Comparison of ENCODE assay signal across 23 mouse cellular contexts in genomic region chr7:130168296-130168695, GRCm38 (mm10).
A peak's percentile ranks its signal among the peaks of the same experiment; 100 is the strongest.
DNase-seq lines count a peak whose midpoint lies in the region; ATAC-seq and TF ChIP-seq lines count a peak whose summit lies in the region.
"Had no signal": no experiment of that assay in that cellular context is flagged by ENCODE, and none has a peak within 500 bp of the region (broad histone marks: within the 10 kb centered on the region; RNA-seq: fewer than 3 reads in every experiment).

No protein-coding gene starts in this region.

- no peak overlapping the region for H3K4me3 ChIP-seq in hindbrain, embryonic 12.5 days
- H3K4me3 ChIP-seq in hindbrain, embryonic 13.5 days, result no peak overlapping the region
- H3K4me3 ChIP-seq in lung, embryonic 16.5 days (ENCODE audit: low read length), result no peak overlapping the region
- H3K4me3 ChIP-seq in embryonic fibroblast, embryonic 13.5 days (ENCODE audit: insufficient read depth, low read length), result no peak overlapping the region
- H3K4me3 ChIP-seq in intestine, embryonic 15.5 days (replicated peaks), result no peak overlapping the region
- H3K4me3 ChIP-seq: embryonic facial prominence, embryonic 13.5 days; heart, adult 2 months; left cerebral cortex, adult 2 months had no signal

- H3K9me3 ChIP-seq in hindbrain, embryonic 12.5 days (replicated peaks), result no peaks in the 10 kb centered on the region
- H3K9me3 ChIP-seq in hindbrain, embryonic 13.5 days, result no peaks in the 10 kb centered on the region
- H3K9me3 ChIP-seq in lung, embryonic 16.5 days (ENCODE audit: control insufficient read depth, low read length), result no peaks in the 10 kb centered on the region
- H3K9me3 ChIP-seq in intestine, embryonic 15.5 days, result no peaks in the 10 kb centered on the region
- H3K9me3 ChIP-seq: embryonic facial prominence, embryonic 13.5 days had no signal

- H3K27ac ChIP-seq in hindbrain, embryonic 12.5 days, result no peak overlapping the region
- H3K27ac ChIP-seq in hindbrain, embryonic 13.5 days, result no peak overlapping the region
- peak overlapping the region; percentile 75 for H3K27ac ChIP-seq in lung, embryonic 16.5 days (ENCODE audit: low read length)
- H3K27ac ChIP-seq in embryonic fibroblast, embryonic 13.5 days (ENCODE audit: insufficient read depth, low read length), result peak overlapping the region; percentile 69; the same call in 1 of the 2 replicates
- no peak overlapping the region for H3K27ac ChIP-seq in intestine, embryonic 15.5 days
- H3K27ac ChIP-seq: heart, adult 2 months; hindbrain, embryonic 14.5 days; left cerebral cortex, adult 2 months had no signal

- TF ChIP-seq CTCF in embryonic fibroblast, embryonic 13.5 days (IDR thresholded peaks at IDR 0.05; ENCODE audit: borderline replicate concordance, insufficient read depth, low read length), result no peak

- peaks cover 41% of the 10 kb centered on the region for H3K36me3 ChIP-seq in hindbrain, embryonic 12.5 days
- peaks cover 16% of the 10 kb centered on the region; the same call in 1 of the 2 replicates for H3K36me3 ChIP-seq in hindbrain, embryonic 13.5 days
- H3K36me3 ChIP-seq in lung, embryonic 16.5 days (ENCODE audit: control insufficient read depth, insufficient read depth, low read length), result peaks cover 34% of the 10 kb centered on the region
- peaks cover 22% of the 10 kb centered on the region; the same call in 1 of the 2 replicates for H3K36me3 ChIP-seq in intestine, embryonic 15.5 days

- TF ChIP-seq POLR2A in embryonic fibroblast, embryonic 13.5 days (IDR thresholded peaks at IDR 0.05; ENCODE audit: low read depth, low read length), result no peak

- peaks cover 6% of the 10 kb centered on the region for H3K4me1 ChIP-seq in hindbrain, embryonic 12.5 days
- H3K4me1 ChIP-seq in hindbrain, embryonic 13.5 days (replicated peaks), result no peaks in the 10 kb centered on the region; the same call in none of the 2 replicates
- H3K4me1 ChIP-seq in lung, embryonic 16.5 days (replicated peaks; ENCODE audit: control insufficient read depth, insufficient read depth, low read length), result peaks cover 42% of the 10 kb centered on the region
- H3K4me1 ChIP-seq in embryonic fibroblast, embryonic 13.5 days (ENCODE audit: control insufficient read depth, insufficient read depth, low read length), result peaks cover 16% of the 10 kb centered on the region
- peaks cover 19% of the 10 kb centered on the region for H3K4me1 ChIP-seq in intestine, embryonic 15.5 days (replicated peaks)

- H3K9ac ChIP-seq in hindbrain, embryonic 12.5 days, result no peak overlapping the region
- H3K9ac ChIP-seq in hindbrain, embryonic 13.5 days, result no peak overlapping the region
- no peak overlapping the region for H3K9ac ChIP-seq in lung, embryonic 16.5 days (ENCODE audit: low read length)
- no peak overlapping the region for H3K9ac ChIP-seq in intestine, embryonic 15.5 days
- H3K9ac ChIP-seq: hindbrain, embryonic 14.5 days; liver, postnatal 0 days had no signal

- peak; percentile 38; the same call in 1 of the 2 replicates for ATAC-seq in hindbrain, embryonic 12.5 days (ENCODE audit: low FRiP score)
- ATAC-seq in hindbrain, embryonic 13.5 days (ENCODE audit: low FRiP score), result no peak
- peak; percentile 11; the same call in 1 of the 2 replicates for ATAC-seq in lung, embryonic 16.5 days (ENCODE audit: low read depth)
- ATAC-seq in intestine, embryonic 15.5 days, result no peak
- ATAC-seq: inflammation-experienced regulatory T-cells, adult 6 months; liver, postnatal 0 days had no signal

- 50% methylated on average over 12 of the region's 12 CpGs for whole genome bisulfite sequencing in hindbrain, embryonic 12.5 days
- 46% methylated on average over 12 of the region's 12 CpGs for WGBS in hindbrain, embryonic 13.5 days
- WGBS in lung, embryonic 16.5 days, result 53% methylated on average over 12 of the region's 12 CpGs
- 74% methylated on average over 12 of the region's 12 CpGs for WGBS in intestine, embryonic 15.5 days

- no peak for DNase-seq in lung, postnatal 25 days (ENCODE audit: low spot score)
- peak; percentile 12 for DNase-seq in brain, adult 2 months (ENCODE audit: low read depth, low spot score)
- no peak for DNase-seq in layer of hippocampus, postnatal 10 days (ENCODE audit: low spot score in 2 of 2)
- DNase-seq: adrenal gland, postnatal 36 days; cerebellum, adult 11-12 months; cerebellum, postnatal 14 days; gastrocnemius, postnatal 25 days; heart, adult 2 months; kidney, adult 2 months; layer of hippocampus, adult 9-11 months; liver, postnatal 0 days; thymus, adult 18-20 months; thymus, postnatal 4 days had no signal

- H3K4me2 ChIP-seq in hindbrain, embryonic 12.5 days (replicated peaks), result no peak overlapping the region
- H3K4me2 ChIP-seq in hindbrain, embryonic 13.5 days, result no peak overlapping the region
- no peak overlapping the region for H3K4me2 ChIP-seq in lung, embryonic 16.5 days (ENCODE audit: low read depth, low read length)
- H3K4me2 ChIP-seq in intestine, embryonic 15.5 days (replicated peaks), result no peak overlapping the region
- H3K4me2 ChIP-seq: embryonic facial prominence, embryonic 13.5 days; hindbrain, embryonic 14.5 days; liver, embryonic 11.5 days had no signal

- H3K27me3 ChIP-seq in hindbrain, embryonic 12.5 days, result no peaks in the 10 kb centered on the region
- 0 out of 2 replicates have a peak, but pooled peaks cover 4% of the 10 kb centered on the region for H3K27me3 ChIP-seq in hindbrain, embryonic 13.5 days
- H3K27me3 ChIP-seq in lung, embryonic 16.5 days (ENCODE audit: control insufficient read depth, insufficient read depth, low read depth, low read length), result no peaks in the 10 kb centered on the region
- H3K27me3 ChIP-seq in intestine, embryonic 15.5 days (replicated peaks), result no peaks in the 10 kb centered on the region
- H3K27me3 ChIP-seq: embryonic facial prominence, embryonic 13.5 days had no signal

Comparison
In these comparisons a context has a peak if more than half of its experiments do, and no peak if none do; other contexts are left out.
1. ATAC-seq: peak in hindbrain, embryonic 12.5 days (single experiment) and lung, embryonic 16.5 days (single experiment); none in hindbrain, embryonic 13.5 days (single experiment) and intestine, embryonic 15.5 days (single experiment).
2. H3K27ac ChIP-seq: peak in lung, embryonic 16.5 days (single experiment) and embryonic fibroblast, embryonic 13.5 days (single experiment); none in hindbrain, embryonic 12.5 days (single experiment), hindbrain, embryonic 13.5 days (single experiment) and intestine, embryonic 15.5 days (single experiment).